Mouse (Mus musculus) brain, embryonic 14.5 days (tissue): ENCODE results near the gene Tmem175.

Source experiments
- CTCF ChIP-seq: fragments of 200-500 bp; IDR thresholded peaks from 2 replicates; pipeline ENCODE4 v1.5.1; 2012; ENCODE audit warnings: inconsistent platforms, mild to moderate bottlenecking, moderate library complexity, borderline replicate concordance; ENCODE audit not compliant: insufficient read depth, insufficient read length; ENCODE audit errors: extremely low read depth
- POLR2A ChIP-seq: fragments of 200-500 bp; IDR thresholded peaks from 2 replicates; pipeline ENCODE4 v1.6.1; 2012; ENCODE audit warnings: mild to moderate bottlenecking, inconsistent platforms, borderline replicate concordance; ENCODE audit not compliant: poor library complexity, insufficient read depth, insufficient read length, severe bottlenecking; ENCODE audit errors: extremely low read depth

GRCm38 (mm10) chr5:108636172-108636571, 6.6 kb downstream of the Tmem175 start:
- TF ChIP-seq CTCF (no peak), POLR2A (no peak)
